Mouse (Mus musculus): ENCODE data around the gene Cbx8.

GRCm38 (mm10) chr11:119048133-119048510 lies 7.4 kb upstream of the Cbx8 start:
- no peak for TF ChIP-seq CTCF (IDR thresholded peaks at IDR 0.05; ENCODE audit: borderline replicate concordance, insufficient read depth, low read length)
- no peak for TF ChIP-seq POLR2A (IDR thresholded peaks at IDR 0.05; ENCODE audit: low read depth, low read length)
